Mouse (Mus musculus): ENCODE measurements around the gene Eme1. TPM values are rescaled to one million over a fixed set of nuclear protein-coding genes. Genes with fewer than 3 reads are reported as not detected.
"Not testable (repeated sequence)": the region's sequence is repeated elsewhere in the genome, so short reads cannot be mapped to it uniquely, and the experiment has no call there.

The Eme1 gene
- polyA plus RNA-seq, 1 experiment from 2014 or later, result 11.3 TPM

GRCm38 (mm10) chr11:94665281-94665680, 11.5 kb upstream of the Eme1 start:
- Histone ChIP-seq H3K4me1 (ENCODE audit: control insufficient read depth, insufficient read depth, low read length) (no peaks in the 10 kb centered on the region), H3K9me3 (replicated peaks; ENCODE audit: control insufficient read depth, low read length) (no peaks in the 10 kb centered on the region), H3K4me3 (ENCODE audit: low read length) (no peak overlapping the region), H3K36me3 (ENCODE audit: control insufficient read depth, insufficient read depth) (peaks cover 57% of the 10 kb centered on the region), H3K9ac (ENCODE audit: low read length) (no peak overlapping the region), H3K4me2 (ENCODE audit: low read depth, low read length) (no peak overlapping the region), H3K27ac (ENCODE audit: low read length) (no peak overlapping the region), H3K27me3 (ENCODE audit: control insufficient read depth, insufficient read depth, low read length) (no peaks in the 10 kb centered on the region)
- no peak for ATAC-seq (replicated peaks; ENCODE audit: extremely low read depth, insufficient read depth, low FRiP score)
- 92% methylated on average over 6 of the region's 6 CpGs for WGBS

GRCm38 (mm10) chr11:94661344-94661743, 7.6 kb upstream of the Eme1 start:
- H3K4me1 ChIP-seq (ENCODE audit: control insufficient read depth, insufficient read depth, low read length), result no peaks in the 10 kb centered on the region
- H3K4me3 ChIP-seq (ENCODE audit: low read length), result no peak overlapping the region
- no peak for ATAC-seq (replicated peaks; ENCODE audit: extremely low read depth, insufficient read depth, low FRiP score)
- WGBS, result 60% methylated on average over 1 of the region's 1 CpGs
- no peak overlapping the region for H3K9ac ChIP-seq (ENCODE audit: low read length)
- H3K27me3 ChIP-seq (ENCODE audit: control insufficient read depth, insufficient read depth, low read length), result no peaks in the 10 kb centered on the region
- no peak overlapping the region for H3K27ac ChIP-seq (ENCODE audit: low read length)
- H3K36me3 ChIP-seq (ENCODE audit: control insufficient read depth, insufficient read depth), result peaks cover 39% of the 10 kb centered on the region
- no peak overlapping the region for H3K4me2 ChIP-seq (ENCODE audit: low read depth, low read length)
- H3K9me3 ChIP-seq (replicated peaks; ENCODE audit: control insufficient read depth, low read length), result no peaks in the 10 kb centered on the region

- Histone ChIP-seq H3K4me3 (ENCODE audit: low read length) (peak overlapping the region; percentile 74), H3K4me1 (ENCODE audit: control insufficient read depth, insufficient read depth, low read length) (peaks cover 13% of the 10 kb centered on the region), H3K27ac (ENCODE audit: low read length) (no peak overlapping the region), H3K9me3 (replicated peaks; ENCODE audit: control insufficient read depth, low read length) (no peaks in the 10 kb centered on the region), H3K27me3 (ENCODE audit: control insufficient read depth, insufficient read depth, low read length) (no peaks in the 10 kb centered on the region), H3K9ac (ENCODE audit: low read length) (no peak overlapping the region; the same call in 1 of the 2 replicates), H3K4me2 (ENCODE audit: low read depth, low read length) (peak overlapping the region; percentile 78), H3K36me3 (ENCODE audit: control insufficient read depth, insufficient read depth) (peaks cover 7% of the 10 kb centered on the region; the same call in 1 of the 2 replicates)
- 43% methylated on average over 8 of the region's 8 CpGs for WGBS
- no peak for ATAC-seq (replicated peaks; ENCODE audit: extremely low read depth, insufficient read depth, low FRiP score)
These were observed 791 bp downstream of the Eme1 start for GRCm38 (mm10) chr11:94652973-94653372.

GRCm38 (mm10) chr11:94651241-94651640, 2.5 kb downstream of the Eme1 start:
- H3K9me3 ChIP-seq (replicated peaks; ENCODE audit: control insufficient read depth, low read length); H3K27me3 ChIP-seq (ENCODE audit: control insufficient read depth, insufficient read depth, low read length); H3K4me3 ChIP-seq (ENCODE audit: low read length); H3K9ac ChIP-seq (ENCODE audit: low read length); H3K27ac ChIP-seq (ENCODE audit: low read length); H3K4me2 ChIP-seq (ENCODE audit: low read depth, low read length); ATAC-seq (replicated peaks; ENCODE audit: extremely low read depth, insufficient read depth, low FRiP score): not testable (repeated sequence)
- WGBS, result 91% methylated on average over 7 of the region's 7 CpGs
- peaks cover 15% of the 10 kb centered on the region for H3K36me3 ChIP-seq (ENCODE audit: control insufficient read depth, insufficient read depth)
- peaks cover 13% of the 10 kb centered on the region for H3K4me1 ChIP-seq (ENCODE audit: control insufficient read depth, insufficient read depth, low read length)

GRCm38 (mm10) chr11:94646457-94646856, 7.3 kb downstream of the Eme1 start:
- H3K4me2 ChIP-seq (ENCODE audit: low read depth, low read length), result no peak overlapping the region
- no peak overlapping the region for H3K4me3 ChIP-seq (ENCODE audit: low read length)
- peaks cover 53% of the 10 kb centered on the region for H3K36me3 ChIP-seq (ENCODE audit: control insufficient read depth, insufficient read depth)
- H3K9me3 ChIP-seq (replicated peaks; ENCODE audit: control insufficient read depth, low read length), result no peaks in the 10 kb centered on the region
- H3K27me3 ChIP-seq (ENCODE audit: control insufficient read depth, insufficient read depth, low read length), result no peaks in the 10 kb centered on the region
- H3K27ac ChIP-seq (ENCODE audit: low read length), result no peak overlapping the region
- H3K9ac ChIP-seq (ENCODE audit: low read length), result no peak overlapping the region
- H3K4me1 ChIP-seq (ENCODE audit: control insufficient read depth, insufficient read depth, low read length), result no peaks in the 10 kb centered on the region
- 91% methylated on average over 4 of the region's 4 CpGs for WGBS
- no peak for ATAC-seq (replicated peaks; ENCODE audit: extremely low read depth, insufficient read depth, low FRiP score)

GRCm38 (mm10) chr11:94644461-94645219, 9.1 kb downstream of the Eme1 start:
- no peak for ATAC-seq (replicated peaks; ENCODE audit: extremely low read depth, insufficient read depth, low FRiP score)
- Histone ChIP-seq H3K36me3 (ENCODE audit: control insufficient read depth, insufficient read depth) (peaks cover 69% of the 10 kb centered on the region), H3K27me3 (ENCODE audit: control insufficient read depth, insufficient read depth, low read length) (no peaks in the 10 kb centered on the region), H3K4me3 (ENCODE audit: low read length) (no peak overlapping the region), H3K4me2 (ENCODE audit: low read depth, low read length) (no peak overlapping the region), H3K4me1 (ENCODE audit: control insufficient read depth, insufficient read depth, low read length) (no peaks in the 10 kb centered on the region), H3K9me3 (replicated peaks; ENCODE audit: control insufficient read depth, low read length) (no peaks in the 10 kb centered on the region), H3K9ac (ENCODE audit: low read length) (no peak overlapping the region), H3K27ac (ENCODE audit: low read length) (no peak overlapping the region)
- WGBS, result 88% methylated on average over 8 of the region's 8 CpGs

GRCm38 (mm10) chr11:94634431-94634830, 19.3 kb downstream of the Eme1 start:
- H3K36me3 ChIP-seq (ENCODE audit: control insufficient read depth, insufficient read depth), result peaks cover 65% of the 10 kb centered on the region
- 89% methylated on average over 5 of the region's 5 CpGs for WGBS
- no peak for ATAC-seq (replicated peaks; ENCODE audit: extremely low read depth, insufficient read depth, low FRiP score)
- no peak overlapping the region for H3K4me3 ChIP-seq (ENCODE audit: low read length)
- no peaks in the 10 kb centered on the region for H3K9me3 ChIP-seq (replicated peaks; ENCODE audit: control insufficient read depth, low read length)
- no peaks in the 10 kb centered on the region for H3K27me3 ChIP-seq (ENCODE audit: control insufficient read depth, insufficient read depth, low read length)
- H3K4me1 ChIP-seq (ENCODE audit: control insufficient read depth, insufficient read depth, low read length), result peaks cover 10% of the 10 kb centered on the region
- no peak overlapping the region for H3K9ac ChIP-seq (ENCODE audit: low read length)
- H3K27ac ChIP-seq (ENCODE audit: low read length), result no peak overlapping the region
- H3K4me2 ChIP-seq (ENCODE audit: low read depth, low read length), result no peak overlapping the region

- Histone ChIP-seq H3K36me3 (ENCODE audit: control insufficient read depth, insufficient read depth) (peaks cover 52% of the 10 kb centered on the region), H3K9me3 (replicated peaks; ENCODE audit: control insufficient read depth, low read length) (no peaks in the 10 kb centered on the region), H3K27ac (ENCODE audit: low read length) (no peak overlapping the region), H3K9ac (ENCODE audit: low read length) (no peak overlapping the region), H3K4me3 (ENCODE audit: low read length) (no peak overlapping the region), H3K4me2 (ENCODE audit: low read depth, low read length) (no peak overlapping the region), H3K27me3 (ENCODE audit: control insufficient read depth, insufficient read depth, low read length) (no peaks in the 10 kb centered on the region), H3K4me1 (ENCODE audit: control insufficient read depth, insufficient read depth, low read length) (peaks cover 10% of the 10 kb centered on the region)
- 80% methylated on average over 8 of the region's 8 CpGs for WGBS
- ATAC-seq (replicated peaks; ENCODE audit: extremely low read depth, insufficient read depth, low FRiP score), result no peak
These were observed 20.8 kb downstream of the Eme1 start for GRCm38 (mm10) chr11:94632988-94633387.

GRCm38 (mm10) chr11:94631969-94632368, 21.8 kb downstream of the Eme1 start:
- 93% methylated on average over 5 of the region's 5 CpGs for WGBS
- Histone ChIP-seq H3K4me3 (ENCODE audit: low read length) (no peak overlapping the region), H3K4me2 (ENCODE audit: low read depth, low read length) (no peak overlapping the region), H3K27ac (ENCODE audit: low read length) (no peak overlapping the region), H3K36me3 (ENCODE audit: control insufficient read depth, insufficient read depth) (peaks cover 42% of the 10 kb centered on the region), H3K27me3 (ENCODE audit: control insufficient read depth, insufficient read depth, low read length) (no peaks in the 10 kb centered on the region), H3K4me1 (ENCODE audit: control insufficient read depth, insufficient read depth, low read length) (peaks cover 10% of the 10 kb centered on the region), H3K9me3 (replicated peaks; ENCODE audit: control insufficient read depth, low read length) (no peaks in the 10 kb centered on the region), H3K9ac (ENCODE audit: low read length) (no peak overlapping the region)
- no peak for ATAC-seq (replicated peaks; ENCODE audit: extremely low read depth, insufficient read depth, low FRiP score)

Data from heart, embryonic 16.5 days (tissue).